Mouse (Mus musculus): Measurements from ENCODE around the gene Txndc17. TPM values are rescaled to one million over a fixed set of nuclear protein-coding genes. Genes with fewer than 3 reads are reported as not detected.
A peak's percentile ranks its signal among the peaks of the same experiment; 100 is the strongest.

Txndc17 gene
- total RNA-seq, 2 experiments from 2014 or later = 50.6 to 137 TPM

DNA sequence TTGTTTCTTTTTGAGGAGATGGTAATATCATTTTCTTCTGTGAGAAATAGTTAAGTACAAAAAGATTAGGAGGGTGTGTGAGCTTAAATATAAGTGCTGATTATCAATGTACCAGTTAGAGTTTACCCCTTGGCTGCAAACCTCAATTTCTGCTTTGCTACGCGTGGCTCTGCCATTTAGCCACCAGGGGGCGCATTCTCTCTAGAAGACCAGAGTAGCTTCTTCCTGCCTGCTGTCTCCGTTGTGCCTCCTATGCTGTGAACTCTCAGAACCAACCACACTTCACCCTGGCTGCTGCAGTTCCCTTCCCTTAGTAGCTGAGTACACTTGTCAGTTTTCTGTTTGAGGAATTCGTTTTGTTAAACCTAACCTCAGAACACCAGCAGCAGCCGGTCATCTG lies 13.9 kb downstream of the Txndc17 start:
- ATAC-seq (ENCODE audit: poor library complexity, severe bottlenecking) = peak; percentile 78

DNA sequence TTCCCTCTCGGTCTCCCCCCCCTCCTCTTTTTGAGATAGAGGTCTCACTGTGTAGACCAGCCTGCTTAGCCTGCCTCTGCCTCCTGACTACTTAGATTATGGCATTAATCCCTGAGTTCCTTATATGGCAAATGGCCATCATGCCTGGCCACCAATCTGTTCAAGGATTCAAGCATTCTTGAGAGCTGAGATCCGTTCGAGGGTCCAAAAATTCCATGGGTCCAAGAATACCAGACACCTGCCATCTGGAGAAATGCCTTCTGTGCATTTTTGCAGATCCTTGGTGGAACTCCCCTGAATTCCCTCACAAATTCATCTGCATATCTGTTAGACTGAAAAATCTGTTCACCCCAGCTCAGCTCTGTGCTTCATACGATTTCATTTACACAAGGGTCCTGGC lies 16.1 kb downstream of the Txndc17 start:
- ATAC-seq (ENCODE audit: poor library complexity, severe bottlenecking) = no peak

DNA sequence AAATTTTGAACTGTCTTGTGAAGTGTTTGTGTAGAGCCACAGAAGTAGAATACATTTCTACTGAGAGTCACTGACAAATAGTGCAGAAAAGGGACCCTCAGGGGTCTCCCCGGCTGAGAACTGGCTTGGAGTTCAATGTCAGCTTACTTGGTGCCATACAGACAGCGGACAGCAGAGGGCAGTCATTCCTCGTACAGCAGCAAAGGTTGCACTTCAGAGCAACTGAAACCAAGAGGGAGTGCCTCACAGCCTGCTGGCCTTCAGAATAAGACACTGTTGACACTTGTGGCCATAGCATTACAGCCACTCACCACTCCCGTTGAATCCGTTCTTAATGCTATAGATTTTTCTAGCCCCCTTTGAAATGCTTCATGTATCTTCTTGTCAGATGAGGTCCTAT lies 17.5 kb downstream of the Txndc17 start:
- peak; percentile 85 for ATAC-seq (ENCODE audit: poor library complexity, severe bottlenecking)

DNA sequence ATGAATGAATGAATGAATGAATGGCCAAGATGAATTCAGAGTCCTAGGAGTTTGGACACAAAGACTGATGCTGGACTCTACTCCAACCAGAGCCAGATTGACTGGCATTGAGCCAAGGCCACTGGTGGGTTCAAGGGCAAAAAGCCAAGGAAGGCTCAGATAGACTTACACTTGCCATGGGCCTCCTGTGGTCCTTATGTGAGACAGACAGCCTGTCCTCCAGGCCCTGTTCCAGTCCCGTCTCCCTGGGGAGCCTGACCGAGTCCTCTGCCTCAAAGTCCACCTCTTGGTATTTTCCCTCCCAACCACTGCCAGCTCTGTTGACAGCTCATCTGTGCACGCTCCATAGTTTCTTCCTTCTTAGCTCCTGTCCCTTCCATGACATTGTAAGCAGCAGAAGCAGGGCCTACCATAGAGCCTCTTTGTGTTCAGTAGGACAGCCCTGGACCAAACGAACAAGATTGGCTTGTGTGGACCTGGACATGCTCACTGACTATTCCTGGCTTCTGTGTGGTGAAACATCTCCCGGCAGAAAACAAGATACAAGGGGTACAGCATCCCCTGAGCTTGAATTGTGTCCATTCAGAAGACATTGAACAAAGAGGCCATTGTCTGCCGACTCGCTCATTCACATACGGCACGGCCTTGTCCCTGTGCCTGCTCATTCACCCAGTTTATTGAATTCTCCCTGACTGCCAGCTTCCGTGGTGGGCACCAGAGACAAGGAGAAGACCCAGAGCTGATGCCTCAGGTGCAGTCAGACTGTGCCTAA lies 18.9 kb downstream of the Txndc17 start:
- ATAC-seq (ENCODE audit: poor library complexity, severe bottlenecking) = no peak

DNA sequence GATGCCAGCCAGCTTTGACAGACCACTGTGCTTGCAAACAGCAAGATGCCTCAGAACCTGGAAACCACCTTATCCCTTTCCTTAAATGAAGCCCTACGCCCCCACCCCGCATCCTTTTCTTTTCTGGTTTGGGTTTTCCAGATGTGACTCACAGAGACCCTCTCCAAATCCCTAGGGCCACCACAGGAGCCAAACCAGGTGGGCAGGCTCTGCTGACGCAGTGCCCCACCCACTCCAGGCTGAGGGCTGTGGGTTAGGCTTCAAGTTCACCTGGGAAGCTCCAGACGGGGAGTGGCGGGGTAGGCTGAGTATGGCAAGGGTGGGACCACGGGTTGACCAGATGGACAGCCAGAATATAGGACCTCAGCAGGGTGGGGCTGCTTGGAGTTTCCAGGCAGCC lies 19.6 kb downstream of the Txndc17 start:
- no peak for ATAC-seq (ENCODE audit: poor library complexity, severe bottlenecking)

DNA sequence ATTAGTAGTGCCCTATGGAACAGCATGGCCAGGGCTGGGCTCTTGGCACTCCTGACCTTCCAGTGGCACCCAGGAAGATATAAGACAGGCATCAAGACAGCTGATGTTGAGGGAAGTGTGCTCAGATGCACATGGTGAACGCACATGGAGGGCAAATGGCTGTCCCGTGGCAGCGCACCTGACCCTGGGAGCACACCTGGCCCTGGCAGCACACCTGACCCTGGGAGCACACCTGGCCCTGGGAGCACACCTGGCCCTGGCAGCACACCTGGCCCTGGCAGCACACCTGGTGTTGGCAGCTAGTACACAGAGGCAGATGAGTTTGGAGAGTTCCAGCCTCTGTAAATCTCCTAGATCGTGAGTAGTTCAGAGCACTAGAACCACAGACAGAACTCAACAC lies 21.2 kb downstream of the Txndc17 start:
- no peak for ATAC-seq (ENCODE audit: poor library complexity, severe bottlenecking)

DNA sequence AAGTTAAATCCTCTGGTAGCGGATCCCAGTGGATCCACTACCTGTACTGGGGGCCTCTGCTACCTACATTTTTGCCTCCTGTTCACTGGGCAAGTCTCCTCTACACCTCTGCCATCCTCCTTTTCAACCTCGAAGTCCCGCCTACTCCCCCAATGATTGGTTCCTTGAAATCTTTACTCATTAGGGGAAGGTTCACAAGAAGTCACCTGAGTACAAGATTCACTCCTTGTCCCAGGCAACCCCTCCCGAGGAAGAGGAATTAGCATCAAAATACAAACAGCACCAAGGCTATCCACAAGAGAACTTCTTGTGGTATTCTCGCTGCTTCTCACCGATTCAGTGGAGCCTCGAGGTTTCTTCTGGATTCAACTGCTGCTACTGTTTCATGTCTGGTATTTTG lies 24.7 kb downstream of the Txndc17 start:
- no peak for ATAC-seq (ENCODE audit: poor library complexity, severe bottlenecking)

DNA sequence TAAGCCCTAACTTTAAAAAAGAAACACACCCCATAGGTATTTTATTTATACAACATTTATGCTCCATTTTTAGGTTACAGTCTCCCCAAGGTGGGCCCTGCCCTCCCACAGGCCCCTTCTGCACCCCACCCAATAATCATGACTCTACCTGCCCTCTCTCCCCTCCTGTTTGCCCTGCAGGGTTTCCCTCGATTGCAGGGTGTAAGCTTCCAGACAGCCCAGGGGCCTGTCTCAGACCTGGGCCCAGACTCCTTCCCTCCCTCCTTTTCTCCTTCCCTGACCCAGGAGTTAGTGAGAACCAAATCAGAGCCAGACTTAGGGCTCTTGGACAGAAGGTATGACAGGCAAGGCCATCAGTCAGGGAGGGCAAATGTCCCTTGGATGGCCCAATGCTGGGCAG lies 25.6 kb downstream of the Txndc17 start:
- ATAC-seq (ENCODE audit: poor library complexity, severe bottlenecking) = no peak

DNA sequence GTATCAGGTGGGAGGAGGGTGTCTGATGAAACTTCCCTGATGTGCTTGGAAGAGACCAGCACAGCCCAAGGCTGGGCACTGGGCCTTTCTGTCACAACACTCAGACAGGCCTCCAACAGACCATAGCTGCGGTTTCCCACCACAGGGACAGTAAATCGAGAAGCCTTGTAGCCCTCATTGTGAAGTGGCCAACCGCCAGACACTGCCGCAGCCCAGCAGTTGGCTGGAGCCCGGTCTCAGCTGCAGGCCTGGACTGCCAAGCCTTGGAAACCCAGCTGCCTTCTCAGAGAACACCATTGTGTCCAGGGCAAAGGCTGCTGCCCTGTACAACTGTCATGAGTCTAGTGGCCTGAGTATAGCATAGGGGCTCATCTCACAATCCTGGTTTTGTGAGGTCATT lies 26.7 kb downstream of the Txndc17 start:
- no peak for ATAC-seq (ENCODE audit: poor library complexity, severe bottlenecking)

DNA sequence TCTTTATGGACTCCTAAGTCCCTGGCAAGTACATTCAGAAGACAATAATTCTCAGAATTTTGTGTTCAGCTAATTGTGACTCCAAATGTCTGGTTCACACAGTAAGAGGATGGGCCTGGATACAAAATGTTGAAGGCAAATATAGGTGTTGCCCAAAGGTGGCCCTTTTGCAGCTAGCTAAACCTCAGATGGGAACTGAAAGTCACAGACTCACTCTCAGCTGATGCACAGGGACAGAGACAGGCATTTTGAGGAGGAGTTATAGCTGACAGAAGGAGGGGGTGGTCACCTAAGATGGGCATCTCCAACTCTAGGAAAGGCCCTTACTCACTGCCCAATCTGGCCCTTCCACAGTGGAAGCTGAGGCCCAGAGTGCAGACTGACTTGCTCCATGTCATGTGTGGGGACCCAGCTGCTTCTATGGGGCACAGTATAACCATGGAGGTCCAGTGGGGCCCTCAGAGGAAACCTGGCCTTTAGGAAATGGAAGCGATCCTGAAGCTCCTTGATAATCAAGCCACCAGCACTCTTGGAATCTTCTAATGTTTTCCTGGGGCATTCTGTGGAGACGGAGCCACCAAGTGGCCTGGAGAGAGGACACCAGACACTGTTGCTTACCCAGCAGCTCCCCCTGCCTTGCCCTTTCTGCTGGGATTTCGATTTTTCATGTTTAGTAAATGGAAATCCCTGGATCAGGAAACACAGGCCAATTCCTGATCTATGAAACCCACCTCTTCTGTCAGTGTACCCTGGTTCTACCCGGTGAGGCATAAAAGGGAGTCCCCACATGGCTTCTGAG lies 32.9 kb downstream of the Txndc17 start:
- no peak for ATAC-seq (ENCODE audit: poor library complexity, severe bottlenecking)

DNA sequence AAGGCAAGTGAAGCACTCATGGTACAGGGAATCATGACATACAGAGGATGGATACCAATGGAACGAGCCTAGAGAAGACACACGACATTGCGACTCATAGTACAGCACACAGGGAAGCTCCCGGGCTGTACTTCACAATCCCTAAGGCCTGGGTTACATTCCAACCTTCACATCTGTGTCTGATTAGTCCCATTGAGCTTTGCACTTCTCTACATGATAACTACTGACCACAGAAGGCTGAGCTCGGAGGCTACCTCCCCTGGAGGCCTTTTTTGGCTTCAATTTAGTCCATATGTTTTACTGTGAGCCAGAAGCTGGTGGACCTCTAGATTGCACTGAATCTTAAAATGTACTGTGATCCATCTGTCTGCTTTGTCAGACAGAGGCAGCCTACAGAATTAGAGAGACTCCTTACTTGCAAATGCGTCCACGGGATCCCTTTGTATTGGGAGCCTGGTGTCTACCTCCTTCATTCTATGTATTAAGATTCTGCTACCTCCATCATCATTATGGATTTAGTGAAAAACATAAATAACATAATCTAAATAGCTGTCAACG lies 37.9 kb downstream of the Txndc17 start:
- no peak for ATAC-seq (ENCODE audit: poor library complexity, severe bottlenecking)

DNA sequence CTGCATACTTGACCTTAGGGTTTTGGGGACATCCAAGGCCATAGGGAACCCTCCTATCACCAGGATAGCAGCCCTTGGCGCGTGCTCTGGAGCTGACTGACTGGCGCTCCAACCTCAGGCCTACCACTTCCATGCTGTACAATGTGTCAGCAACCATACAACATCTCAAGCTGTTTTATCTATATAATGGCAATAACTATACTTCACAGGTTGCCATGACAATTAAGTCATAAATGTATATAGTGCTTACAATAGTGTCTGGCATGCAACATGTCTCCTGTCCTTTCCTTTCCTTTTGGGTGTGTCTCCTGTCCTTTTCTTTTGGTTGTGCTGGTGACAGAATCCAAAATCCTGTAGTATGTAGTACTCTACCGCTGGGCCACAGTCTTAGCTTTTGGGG lies 48.3 kb downstream of the Txndc17 start:
- no peak for ATAC-seq (ENCODE audit: poor library complexity, severe bottlenecking)

DNA sequence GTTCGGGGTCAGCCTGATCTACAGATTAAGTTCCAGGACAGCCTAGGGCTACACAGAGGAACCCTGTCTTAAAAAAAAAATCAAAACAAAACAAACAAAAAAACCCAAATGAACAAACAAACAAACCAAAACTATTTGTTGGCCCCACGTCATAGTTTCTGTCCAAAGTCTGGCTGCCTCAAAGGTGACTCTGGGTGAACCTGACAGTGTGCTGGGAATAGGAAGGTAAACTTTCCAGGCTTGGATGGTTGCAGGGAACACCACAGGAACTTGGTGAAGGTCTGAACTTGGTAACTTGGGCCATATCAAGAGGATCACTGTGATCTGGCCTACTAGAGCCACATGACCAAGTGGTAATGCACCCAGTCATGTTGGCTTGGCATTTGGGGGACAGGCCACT lies 49.1 kb downstream of the Txndc17 start:
- ATAC-seq (ENCODE audit: poor library complexity, severe bottlenecking) = no peak

Other genes starting within 250 kb of the Txndc17 start
- 0.29 and 0.93 TPM in 2 replicates for gene Aipl1, start 170.0 kb upstream of the Txndc17 start, total RNA-seq (2015)
- gene Aipl1, start 170.0 kb upstream of the Txndc17 start, total RNA-seq (2017) = 0.37 and 0.77 TPM in 2 replicates
- 34.0 and 34.1 TPM in 2 replicates for gene Pimreg, start 165.5 kb upstream of the Txndc17 start, total RNA-seq (2015)
- 16.3 and 17.2 TPM in 2 replicates for gene Pimreg, start 165.5 kb upstream of the Txndc17 start, total RNA-seq (2017)
- gene Pitpnm3, start 71.8 kb upstream of the Txndc17 start, total RNA-seq (2015) = not detected in 2 replicates
- gene Pitpnm3, start 71.8 kb upstream of the Txndc17 start, total RNA-seq (2017) = 0.07 TPM in 1 of 2 replicates, not detected in the other
- gene Gm43951, start 707 bp upstream of the Txndc17 start, total RNA-seq (2015) = not detected in 2 replicates
- gene Gm43951, start 707 bp upstream of the Txndc17 start, total RNA-seq (2017) = 0.11 and 0.24 TPM in 2 replicates
- 3.6 and 8.8 TPM in 2 replicates for gene 4933427D14Rik, start 88 bp upstream of the Txndc17 start, total RNA-seq (2015)
- 5.6 and 9.4 TPM in 2 replicates for gene 4933427D14Rik, start 88 bp upstream of the Txndc17 start, total RNA-seq (2017)
- gene Med31, start 8.0 kb downstream of the Txndc17 start, total RNA-seq (2015) = 15.6 and 26.1 TPM in 2 replicates
- gene Med31, start 8.0 kb downstream of the Txndc17 start, total RNA-seq (2017) = 19.3 and 20.1 TPM in 2 replicates
- not detected in 2 replicates for gene Slc13a5, start 59.7 kb downstream of the Txndc17 start, total RNA-seq (2015)
- not detected in 2 replicates for gene Slc13a5, start 59.7 kb downstream of the Txndc17 start, total RNA-seq (2017)
- 57.9 and 72.4 TPM in 2 replicates for gene Xaf1, start 94.1 kb downstream of the Txndc17 start, total RNA-seq (2015)
- 39.8 and 43.3 TPM in 2 replicates for gene Xaf1, start 94.1 kb downstream of the Txndc17 start, total RNA-seq (2017)
- 0.58 TPM in 1 of 2 replicates, not detected in the other for gene Fbxo39, start 106.9 kb downstream of the Txndc17 start, total RNA-seq (2015)
- 0.11 TPM in 1 of 2 replicates, not detected in the other for gene Fbxo39, start 106.9 kb downstream of the Txndc17 start, total RNA-seq (2017)
- not detected in 2 replicates for gene Tekt1, start 154.9 kb downstream of the Txndc17 start, total RNA-seq (2015)
- not detected in 2 replicates for gene Tekt1, start 154.9 kb downstream of the Txndc17 start, total RNA-seq (2017)
- not detected in 2 replicates for gene Smtnl2, start 204.2 kb downstream of the Txndc17 start, total RNA-seq (2015)
- gene Smtnl2, start 204.2 kb downstream of the Txndc17 start, total RNA-seq (2017) = not detected in 2 replicates
- not detected in 2 replicates for gene Ggt6, start 228.0 kb downstream of the Txndc17 start, total RNA-seq (2015)
- gene Ggt6, start 228.0 kb downstream of the Txndc17 start, total RNA-seq (2017) = not detected in 2 replicates
- 62.4 and 71.7 TPM in 2 replicates for gene Mybbp1a, start 233.8 kb downstream of the Txndc17 start, total RNA-seq (2015)
- 35.4 and 36.0 TPM in 2 replicates for gene Mybbp1a, start 233.8 kb downstream of the Txndc17 start, total RNA-seq (2017)